Mouse (Mus musculus) testis, postnatal 10 days (tissue): Measurements from ENCODE around the gene Slc25a53.
"Not testable (repeated sequence)": the region's sequence is repeated elsewhere in the genome, so short reads cannot be mapped to it uniquely, and the experiment has no call there.

Experiments used
- DNase-seq: peaks from one replicate; pipeline ENCODE4 v3.0.0; 2021; ENCODE audit warnings: low spot score

The Slc25a53 gene

DNA sequence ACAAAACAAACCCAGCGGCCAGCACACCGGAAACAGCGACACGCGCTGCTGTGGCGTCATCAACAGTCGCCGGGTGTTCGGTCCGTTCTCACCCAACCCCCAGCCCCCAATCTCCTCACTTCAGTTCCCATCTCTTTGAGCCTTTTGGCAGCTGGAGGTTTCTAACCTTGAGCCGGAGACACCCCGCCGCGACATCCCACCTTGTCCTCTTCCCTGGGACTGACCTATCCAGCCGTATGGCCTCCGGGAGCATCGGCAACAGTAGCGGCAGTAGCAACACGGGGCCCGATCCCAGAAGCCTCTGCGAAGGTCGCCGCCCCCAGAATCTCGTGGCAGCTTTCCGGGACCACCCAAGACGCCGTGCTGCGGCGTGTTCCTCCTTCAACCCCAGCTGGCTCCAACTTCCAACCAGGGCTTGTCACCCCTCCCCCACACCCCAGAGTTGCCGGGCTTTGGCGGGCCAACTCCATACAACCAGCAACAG is at the start of gene Slc25a53:
TSS of gene Slc25a53 (minus strand) at position 303 of the 484 bp plus-strand sequence.
- peak; percentile 92 for DNase-seq

DNA sequence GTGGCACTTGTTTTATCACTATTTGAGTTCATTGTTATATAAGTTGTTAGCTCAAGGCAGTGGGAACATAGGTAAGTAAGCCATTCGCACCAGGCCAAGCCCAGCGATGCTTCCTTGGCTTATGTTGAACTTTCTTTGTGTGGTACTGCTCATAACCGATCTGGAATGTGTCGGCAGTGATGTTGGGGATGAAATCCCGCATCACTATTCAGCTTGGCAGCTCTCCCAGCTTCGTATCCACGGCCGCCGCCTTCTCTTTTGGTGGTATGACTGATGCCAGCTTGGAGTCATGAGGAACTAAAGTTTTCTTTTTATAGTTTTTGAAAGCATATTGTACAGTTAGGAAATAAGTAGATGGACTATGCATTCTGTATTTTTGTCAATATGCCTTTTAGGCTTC is 25.1 kb upstream of the Slc25a53 start:
- DNase-seq: no peak

DNA sequence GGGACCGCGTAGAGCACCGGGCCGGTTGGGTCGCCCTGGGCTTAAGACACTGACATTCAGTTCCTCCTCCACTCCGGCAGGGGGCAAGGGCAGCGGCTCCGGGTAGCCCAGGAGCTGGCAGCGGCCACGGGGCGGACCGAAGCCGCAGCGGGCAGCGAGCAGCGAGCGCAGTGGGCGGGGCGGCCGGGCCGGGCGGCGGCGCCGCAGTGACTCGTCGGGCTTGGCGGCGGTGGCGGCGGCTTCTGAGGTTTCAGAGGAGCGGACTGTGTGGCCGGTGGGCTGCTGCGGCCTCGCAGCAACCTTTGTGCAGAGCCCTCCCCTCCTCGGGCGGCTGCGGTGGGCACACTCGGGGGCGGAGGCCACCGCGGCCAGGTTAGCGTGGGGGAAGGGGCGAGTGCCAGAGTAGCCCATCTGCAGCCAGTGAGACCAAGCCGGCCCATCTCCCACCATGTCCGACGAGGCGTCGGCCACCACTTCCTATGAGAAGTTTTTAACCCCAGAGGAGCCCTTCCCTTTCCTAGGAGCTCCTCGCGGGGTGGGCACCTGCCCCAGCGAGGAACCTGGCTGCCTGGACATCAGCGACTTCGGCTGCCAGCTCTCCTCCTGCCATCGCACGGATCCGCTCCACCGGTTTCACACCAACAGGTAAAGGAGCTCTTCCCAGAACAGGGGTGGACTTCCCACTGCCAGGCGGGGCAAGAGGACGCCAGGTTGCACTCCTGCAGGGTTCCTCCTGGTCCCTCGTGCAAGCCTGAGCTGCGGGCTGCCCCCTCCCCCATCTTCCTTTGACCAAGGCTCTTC is 11.5 kb upstream of the Slc25a53 start, which contains the start of gene Fam199x:
TSS of gene Fam199x (plus strand) at position 170 of the 801 bp plus-strand sequence.
- peak; percentile 82 for DNase-seq

DNA sequence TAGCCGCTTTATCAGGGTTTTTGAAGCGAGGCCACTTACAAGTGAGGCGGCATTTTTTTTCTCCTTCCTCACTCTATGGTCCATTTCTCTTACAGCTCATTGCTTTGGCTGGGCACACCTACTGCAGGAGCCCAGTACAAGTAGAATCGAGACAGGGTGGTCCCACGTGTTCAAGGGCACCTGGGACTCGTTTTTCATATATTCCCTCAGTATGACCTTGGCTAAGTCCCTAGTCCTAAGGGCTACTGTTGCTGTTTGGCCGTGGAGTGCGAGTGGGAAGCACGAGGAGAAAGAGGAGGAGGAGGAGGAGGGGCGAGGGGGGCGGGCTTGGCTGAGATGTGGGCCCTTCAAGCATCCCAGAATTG is 10.9 kb upstream of the Slc25a53 start:
- DNase-seq: no peak

DNA sequence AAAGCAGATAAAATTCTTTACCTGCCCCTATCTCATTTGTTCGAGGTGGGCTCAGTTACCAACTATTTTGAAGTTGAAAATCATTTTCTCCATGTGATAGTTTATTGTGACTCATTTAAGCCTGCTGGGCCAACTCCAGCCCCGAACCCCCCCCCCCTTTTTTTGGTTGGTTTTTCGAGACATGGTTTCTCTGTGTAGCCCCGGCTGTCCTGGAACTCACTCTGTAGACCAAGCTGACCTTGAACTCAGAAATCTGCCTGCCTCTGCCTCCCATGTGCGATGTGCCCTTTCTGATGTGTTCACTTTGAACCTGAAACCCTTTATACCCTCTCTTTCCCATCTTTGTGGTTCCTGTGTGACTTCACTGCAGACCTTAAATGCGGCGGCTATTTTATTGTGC is 400 bp upstream of the Slc25a53 start:
- no peak for DNase-seq

DNA sequence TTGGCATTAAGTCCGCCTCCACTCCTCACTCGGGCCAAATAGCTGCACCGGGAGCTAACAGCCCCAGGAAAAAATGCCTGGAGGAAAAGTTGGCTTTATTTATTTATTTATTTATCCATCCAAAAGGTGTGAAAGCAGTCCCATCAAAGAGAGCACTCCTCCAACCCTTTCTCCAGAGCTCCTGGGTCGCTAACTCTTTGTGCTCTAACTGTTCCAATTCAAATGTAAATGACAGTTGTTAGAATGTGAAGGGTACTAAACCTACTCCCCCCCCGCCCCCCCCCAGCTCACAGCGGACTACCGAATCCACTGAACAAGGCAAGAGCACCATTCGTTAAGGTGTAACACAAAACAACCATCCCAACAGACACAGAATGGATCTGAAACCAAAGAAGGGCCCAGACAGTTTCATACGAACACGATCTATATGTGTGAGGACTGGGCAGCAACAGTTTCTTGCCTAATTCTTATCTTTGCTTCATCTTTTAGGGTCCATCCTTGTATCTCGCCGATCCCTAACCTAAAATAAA is 567 bp downstream of the Slc25a53 start:
- DNase-seq: no peak

DNA sequence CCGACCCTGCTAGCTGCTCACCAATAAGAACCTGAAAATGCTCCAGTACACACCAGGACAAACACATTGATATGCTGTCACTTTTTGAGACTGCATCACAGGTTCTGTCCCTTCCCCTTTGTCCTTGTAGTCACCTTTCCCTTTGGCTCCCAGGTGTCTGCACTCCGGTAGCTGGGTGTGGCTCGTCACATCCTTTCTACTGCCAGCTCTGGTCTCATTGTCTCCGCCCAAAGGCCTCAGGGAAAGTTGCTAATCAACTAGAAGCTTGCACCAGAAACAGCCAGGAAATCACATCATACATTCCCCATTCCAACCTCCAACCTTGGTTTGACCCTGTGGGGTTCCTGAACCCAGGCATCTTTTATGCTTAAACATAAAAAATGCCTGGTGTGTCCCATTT is 3.8 kb downstream of the Slc25a53 start:
- no peak for DNase-seq

DNA sequence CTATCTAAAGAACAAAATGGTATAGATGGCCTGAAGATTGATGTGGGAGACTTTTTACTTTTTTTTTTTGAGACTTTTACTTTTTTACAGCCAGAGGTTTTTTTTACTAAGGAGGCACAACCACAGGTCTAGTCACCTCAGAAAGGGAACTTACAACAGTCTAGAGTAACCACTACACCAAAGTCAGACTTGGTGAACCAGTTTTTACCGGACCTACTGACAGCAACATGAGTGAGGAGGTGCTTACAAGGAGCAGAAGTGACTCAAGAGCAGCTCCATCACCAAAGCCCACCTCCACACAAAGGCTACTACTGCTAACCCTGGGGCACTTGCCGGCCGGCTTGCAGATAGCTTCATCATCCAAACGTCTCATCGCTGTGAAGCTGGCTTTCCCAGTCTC is 6.4 kb downstream of the Slc25a53 start:
- DNase-seq: no peak

DNA sequence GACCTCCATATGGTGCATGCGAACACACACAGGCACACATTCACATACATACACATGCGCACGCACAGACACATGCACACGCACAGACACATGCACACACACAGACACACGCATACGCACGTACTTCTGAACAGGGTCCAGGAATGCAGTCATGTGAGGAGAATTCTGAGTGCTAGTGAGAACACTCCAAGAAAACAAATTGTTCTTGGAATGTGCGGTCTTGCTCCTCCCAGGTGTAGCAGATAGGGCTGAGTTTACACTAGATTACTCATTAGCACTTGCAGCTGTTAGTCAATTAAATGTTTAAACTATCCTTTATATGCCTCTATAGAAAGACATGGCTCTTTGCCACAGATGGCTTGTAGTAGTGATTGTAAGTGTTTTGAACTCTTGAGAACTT is 7.2 kb downstream of the Slc25a53 start:
- DNase-seq: no peak

DNA sequence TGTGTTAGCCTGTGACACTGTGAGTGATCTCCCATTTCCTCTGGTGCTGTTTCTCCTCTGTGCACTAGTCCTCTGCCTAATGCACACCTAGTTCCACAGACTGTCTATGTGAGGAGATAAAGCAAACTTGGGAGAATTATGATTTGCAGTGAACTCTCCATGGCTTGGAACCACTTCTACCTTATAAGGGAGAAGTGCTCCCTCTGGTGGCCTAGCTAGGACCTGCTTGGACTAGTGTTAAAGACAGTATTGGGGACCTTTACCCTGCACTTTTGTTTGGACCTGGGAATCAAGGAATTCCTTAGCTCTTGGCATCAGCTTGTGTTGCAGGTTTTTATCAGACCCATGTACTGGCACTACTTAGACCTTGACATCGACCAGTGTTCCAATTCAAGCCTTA is 18.8 kb downstream of the Slc25a53 start:
- DNase-seq: peak; percentile 84

DNA sequence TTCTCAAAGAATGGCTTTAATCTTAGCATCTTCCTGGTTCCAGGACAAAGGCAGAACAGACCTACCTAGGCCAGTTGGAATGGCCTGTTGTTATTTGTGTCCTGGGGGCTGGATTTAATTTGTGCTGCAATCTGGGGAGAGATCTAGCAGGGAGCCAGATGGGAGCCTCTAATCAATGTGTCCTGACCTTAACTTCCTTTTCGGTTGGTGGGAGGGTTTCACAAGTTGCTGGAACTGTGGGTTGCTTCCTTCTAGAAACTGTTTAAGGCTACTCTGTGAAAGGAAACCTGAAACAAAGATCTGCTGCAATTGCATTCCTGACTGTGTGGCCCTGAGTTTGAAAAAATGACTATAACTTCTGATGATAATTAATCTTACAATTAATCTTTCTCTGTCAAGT is 20.4 kb downstream of the Slc25a53 start:
- no peak for DNase-seq

DNA sequence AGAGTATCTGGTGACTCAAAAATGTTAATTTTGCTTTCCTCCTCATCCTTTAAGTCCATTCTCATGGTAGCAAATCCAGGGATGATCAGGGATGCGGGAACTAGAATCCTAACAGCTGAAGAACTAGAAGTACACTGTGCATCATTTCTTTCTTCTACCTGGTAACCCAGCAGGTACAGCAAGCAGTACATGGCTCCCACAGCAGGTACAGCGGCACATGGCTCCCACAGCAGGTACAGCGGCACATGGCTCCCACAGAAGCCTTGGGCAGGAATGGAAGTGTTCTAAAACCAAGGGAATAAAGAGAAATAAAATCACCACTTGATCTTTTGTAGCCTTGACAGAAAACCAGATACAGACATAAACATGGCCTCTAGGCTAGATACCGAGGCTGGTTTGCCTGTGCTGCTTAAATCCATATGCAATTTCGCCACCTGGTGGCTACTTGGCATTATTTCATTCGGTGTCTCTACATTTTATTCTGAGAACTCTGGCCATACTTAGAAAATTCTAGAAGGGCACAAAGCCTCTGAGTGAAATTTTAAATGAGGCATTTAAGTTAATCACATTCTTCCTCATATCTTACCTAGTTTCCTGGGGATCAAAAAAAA is 22.9 kb downstream of the Slc25a53 start:
- DNase-seq: peak; percentile 57

DNA sequence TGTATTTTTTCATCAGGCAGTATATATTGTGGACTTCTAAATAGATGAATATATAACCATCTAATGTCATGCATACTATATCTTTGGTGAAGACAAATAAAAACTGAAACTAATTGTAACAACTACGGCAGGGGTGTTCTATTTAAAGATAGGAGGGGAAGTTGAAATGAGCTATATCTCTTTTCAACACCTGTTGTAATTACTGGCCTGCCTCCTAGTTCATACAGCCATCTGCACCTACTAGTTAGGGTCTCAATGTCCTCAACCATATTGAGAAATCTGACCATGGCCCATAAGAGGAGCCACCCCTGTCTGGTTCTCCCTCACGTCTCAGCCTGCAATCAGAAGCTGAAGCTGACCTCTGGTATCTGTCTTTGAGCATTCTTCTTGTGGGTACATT is 41.8 kb downstream of the Slc25a53 start:
- DNase-seq: no peak

DNA sequence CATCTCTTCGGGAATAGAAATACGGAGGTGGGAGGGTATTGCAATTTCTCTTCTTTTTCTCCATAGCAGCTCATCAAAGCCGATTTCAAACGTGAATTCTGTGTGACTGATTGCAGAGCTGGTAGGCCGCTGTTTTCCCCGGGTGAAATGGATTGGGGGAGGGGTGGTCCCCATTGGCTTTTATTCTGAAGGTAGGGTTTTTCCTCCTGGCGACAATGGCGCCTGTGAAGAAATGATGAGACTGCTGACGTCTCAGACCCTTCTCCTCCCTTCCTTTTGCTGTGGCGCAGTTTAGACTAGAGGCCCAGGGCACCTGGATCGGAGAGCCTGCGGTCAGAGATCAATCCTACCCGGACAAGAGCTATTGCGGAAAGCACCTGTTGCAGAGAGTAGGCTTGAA is 44.5 kb downstream of the Slc25a53 start:
- DNase-seq: no peak

DNA sequence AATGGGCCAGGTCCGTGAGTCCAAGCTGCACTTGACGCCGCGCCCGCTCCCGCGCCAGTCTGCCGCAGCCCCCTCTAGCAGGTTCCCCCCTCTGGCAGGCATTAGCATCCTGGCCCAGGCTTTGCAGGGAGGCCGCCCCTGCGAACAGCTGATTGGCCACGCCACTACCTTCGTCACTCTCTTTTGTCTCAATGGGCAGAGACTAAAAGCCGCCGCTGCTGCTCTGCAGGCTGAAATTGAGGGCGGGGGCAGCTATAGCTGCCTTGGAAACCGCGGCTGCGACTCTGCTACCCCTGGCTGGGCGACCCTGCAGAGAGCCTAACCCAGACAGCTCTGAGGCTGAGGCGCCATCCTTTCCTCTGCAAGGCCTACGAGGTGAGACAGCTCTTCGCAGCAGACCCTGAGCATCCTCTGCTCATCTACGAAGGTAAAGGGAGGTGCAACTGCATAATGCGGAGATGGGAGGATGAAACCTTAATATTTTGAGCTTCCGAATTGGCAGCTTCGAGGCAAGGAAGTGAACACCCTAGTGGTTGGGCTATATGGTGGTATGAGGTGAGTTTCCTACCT is 45.0 kb downstream of the Slc25a53 start, which contains the start of gene Zcchc18:
TSS of gene Zcchc18 (plus strand) at position 178 of the 570 bp plus-strand sequence.
- peak; percentile 59 for DNase-seq

DNA sequence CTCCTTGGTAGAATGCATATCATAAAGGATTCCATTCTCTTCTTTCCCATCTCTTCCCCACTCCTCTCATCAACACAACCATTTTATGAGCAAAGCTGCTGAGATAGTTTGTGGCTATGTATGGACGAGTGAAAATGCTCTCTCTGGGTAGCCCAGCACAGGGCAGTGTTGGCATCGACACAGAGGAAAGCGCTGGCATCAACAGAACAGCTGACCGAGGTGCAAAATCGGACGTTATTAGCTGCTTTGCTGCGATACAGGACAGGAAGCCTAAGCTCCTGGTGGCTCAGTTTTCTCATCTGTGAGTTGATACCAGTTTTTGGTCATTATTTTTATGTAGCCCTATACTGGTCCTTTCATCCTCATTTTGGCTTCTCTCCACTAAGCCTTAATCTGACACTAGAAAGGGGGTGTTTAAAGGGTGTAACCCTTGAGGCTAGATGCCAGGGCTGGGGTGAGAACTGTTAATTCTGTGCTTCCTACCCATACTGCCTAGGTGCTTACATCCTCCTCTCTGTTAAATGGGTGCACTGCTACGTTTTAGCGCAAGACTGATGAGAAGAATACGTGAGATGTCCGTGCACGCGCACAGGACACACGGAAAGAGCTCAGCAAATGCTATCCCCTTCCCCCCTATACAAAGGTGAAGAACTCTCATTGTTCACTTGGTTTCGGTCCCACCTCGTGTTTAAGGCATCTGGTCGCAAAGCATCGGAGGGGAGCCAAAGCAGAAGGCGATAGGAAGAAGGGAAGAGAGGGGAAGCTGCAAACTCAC is 45.7 kb downstream of the Slc25a53 start:
- DNase-seq: no peak

DNA sequence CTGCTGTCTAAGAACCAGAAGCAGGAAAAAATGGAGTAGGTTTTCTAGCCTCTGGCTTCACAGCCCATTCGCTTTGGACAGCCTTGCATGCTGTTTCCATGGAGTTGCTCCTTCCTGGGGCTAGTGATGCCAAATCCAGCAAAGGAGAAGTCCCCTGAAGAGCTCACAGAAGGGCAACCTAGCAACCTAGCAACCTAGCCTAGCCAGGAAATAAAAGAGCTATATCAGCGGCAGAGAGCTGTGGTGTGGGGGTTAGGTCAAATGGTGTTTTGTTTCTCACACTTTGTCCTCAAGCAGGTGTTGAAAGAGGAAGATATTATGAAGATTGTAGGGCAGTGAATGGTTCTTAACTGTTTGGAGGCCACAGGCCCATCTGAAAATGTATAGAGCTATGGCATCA is 46.8 kb downstream of the Slc25a53 start:
- DNase-seq: no peak

DNA sequence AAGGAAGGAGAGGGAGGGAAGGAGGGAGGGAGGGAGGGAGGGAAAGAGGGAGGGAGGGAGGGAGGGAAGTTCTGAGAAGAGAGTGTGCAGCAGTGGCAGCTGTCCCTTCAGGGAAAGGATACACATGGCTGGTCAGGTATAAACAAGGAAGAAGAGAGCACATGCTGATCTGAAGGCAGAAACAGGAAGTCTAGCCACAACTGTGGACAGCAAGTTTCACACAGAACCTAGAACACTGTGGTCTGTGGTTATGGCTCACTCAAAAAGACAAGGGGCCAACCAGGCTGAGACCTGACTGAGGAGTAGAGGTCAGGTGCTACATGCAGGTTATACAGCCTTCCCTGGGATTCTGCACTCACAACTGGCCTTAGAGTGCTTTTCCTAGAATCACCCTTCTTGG is 52.1 kb downstream of the Slc25a53 start:
- no peak for DNase-seq

DNA sequence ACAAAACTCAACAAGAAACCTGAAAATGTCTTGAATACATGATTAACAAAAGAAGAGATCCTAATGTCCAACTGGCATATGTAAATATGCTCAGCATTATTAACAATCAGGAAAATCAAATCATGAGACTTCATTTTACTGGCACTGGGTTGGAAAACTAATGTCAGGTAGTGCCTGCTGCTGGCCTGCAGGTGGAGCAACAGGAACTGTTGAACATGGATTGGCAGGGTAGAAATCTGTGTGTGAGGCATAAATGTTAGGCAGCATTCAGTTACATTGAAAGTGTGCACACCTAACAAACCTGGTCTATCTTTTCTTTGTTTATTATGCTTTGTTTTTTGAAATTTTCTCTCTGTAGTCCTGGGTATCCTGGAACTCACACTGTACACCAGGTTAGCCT is 59.5 kb downstream of the Slc25a53 start:
- DNase-seq: no peak

DNA sequence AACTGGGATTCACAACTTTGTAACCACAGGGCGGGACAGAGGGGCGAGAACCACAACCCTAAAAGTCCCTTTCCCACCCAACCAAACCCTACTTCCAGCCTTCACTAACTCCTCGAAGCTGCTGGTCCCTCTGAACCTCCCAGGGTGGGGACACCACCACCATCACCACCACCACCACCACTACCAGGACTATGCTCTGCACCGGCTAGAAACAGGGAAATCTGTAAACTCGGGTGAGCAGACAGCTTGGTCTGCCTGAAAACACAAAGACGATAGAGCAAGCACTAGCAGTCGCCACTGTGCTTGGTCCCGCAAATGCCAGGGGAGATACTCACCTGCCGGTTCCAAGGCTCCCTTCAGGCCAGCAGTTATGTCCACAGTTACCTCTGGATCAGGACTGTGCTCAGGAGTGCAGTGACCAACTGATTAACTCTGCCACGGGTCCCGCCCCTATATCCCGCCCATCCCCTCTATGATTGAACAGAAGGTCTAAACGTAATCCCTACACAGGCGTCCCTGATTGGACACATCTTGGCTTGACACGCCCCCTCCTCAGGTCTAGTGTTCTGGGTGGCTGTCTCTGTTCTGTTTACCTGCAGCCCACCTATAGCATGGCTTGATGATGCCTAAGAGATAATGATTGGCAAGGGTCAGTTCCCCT is 61.5 kb downstream of the Slc25a53 start, which contains the start of the genes Tmsb15l and Tmsb15b1:
TSS of gene Tmsb15l (minus strand) at position 446 of the 661 bp plus-strand sequence.
TSS of gene Tmsb15b1 (minus strand) at position 451 of the 661 bp plus-strand sequence.
- DNase-seq: peak; percentile 64

DNA sequence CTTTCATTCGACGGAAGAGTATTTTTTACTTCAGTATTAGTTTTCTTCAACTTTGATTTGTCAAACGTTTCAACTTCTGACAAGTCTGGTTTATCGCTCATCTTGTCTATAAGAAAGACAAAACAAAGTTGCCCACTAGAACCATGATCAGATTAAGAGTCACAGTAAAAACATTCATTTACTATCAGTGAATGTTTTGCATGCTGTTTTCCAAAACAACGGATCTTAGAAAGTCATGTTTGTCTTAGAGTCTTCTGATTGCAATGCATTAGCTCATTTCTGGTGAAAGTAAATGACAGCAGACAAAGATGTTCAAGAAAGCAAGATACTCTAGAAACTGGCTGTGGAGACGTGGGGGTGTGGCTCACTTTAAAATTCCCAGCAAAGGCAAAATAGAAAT is 62.7 kb downstream of the Slc25a53 start, which contains the start of gene Tmsb15b2:
TSS of gene Tmsb15b2 (minus strand) at position 101 of the 400 bp plus-strand sequence.
- DNase-seq: not testable (repeated sequence)
